Mouse (Mus musculus) CD8-positive naive resting alpha-beta T cell, adult 2 months (primary cell): ENCODE data around the gene D17Wsu92e.

Experiments used
- DNase-seq, 2 experiments: peaks; one replicate each; pipeline ENCODE4 v3.0.0; 2022; ENCODE audit warnings: low read depth in 2 of 2, low spot score in 2 of 2

Gene D17Wsu92e

GRCm38 (mm10) chr17:27821407-27822338 is 1.2 kb upstream of the D17Wsu92e start:
- peak in 1 of 2 experiments; percentile 18 for DNase-seq

DNA sequence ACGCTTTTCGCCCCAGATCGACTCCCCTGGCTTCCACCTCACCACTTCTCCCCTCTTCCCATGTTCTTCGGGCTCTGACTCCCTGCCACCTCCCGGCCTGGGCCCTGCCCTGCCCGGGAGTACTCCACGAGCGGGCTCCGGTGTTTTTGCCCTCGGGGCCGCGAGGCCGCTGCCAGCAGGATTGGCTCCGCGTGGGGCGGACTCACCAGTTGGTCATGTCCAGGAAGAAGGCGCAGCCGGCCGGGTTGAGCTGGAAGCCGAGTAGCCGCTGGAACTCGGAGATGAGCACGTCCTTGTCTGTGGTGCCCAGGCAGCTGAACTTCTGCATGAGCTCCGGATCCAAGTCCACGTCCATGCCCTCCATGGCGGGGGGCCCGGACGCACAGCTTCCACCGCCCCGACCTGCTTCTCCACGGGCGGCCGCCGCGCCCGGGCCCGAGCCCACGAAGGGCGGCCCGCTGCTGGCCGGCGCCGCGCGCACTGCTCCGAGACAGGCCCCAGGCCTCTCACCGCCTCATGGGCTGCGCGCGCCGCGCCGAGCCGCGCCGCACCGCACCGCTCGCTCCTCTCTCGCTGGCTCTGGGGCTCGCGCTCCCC is 379 bp downstream of the D17Wsu92e start:
- peak; percentile 51 to 58 for DNase-seq

GRCm38 (mm10) chr17:27819521-27819970 is 902 bp downstream of the D17Wsu92e start:
- peak in 1 of 2 experiments; percentile 14 for DNase-seq

- DNase-seq: no peak
Measured at GRCm38 (mm10) chr17:27819011-27819410, 1.4 kb downstream of the D17Wsu92e start.

DNA sequence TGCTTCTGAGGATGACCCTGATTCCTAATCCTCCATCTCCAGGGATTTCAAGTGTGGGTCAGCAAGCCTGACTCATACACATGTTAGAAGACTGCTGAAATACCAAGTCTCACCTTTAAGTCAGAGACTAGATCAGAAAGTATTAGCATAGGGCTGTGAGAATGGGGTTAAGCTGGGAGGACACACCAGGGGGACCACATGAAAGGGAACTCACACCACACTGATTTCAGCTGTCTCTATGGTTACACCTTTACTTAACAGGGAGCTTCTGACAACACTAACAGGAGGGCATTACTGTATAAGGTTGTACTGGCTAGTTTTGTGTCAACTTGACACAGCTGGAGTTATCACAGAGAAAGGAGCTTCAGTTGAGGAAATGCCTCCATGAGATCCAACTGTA is 5.8 kb downstream of the D17Wsu92e start:
- peak; percentile 31 to 56 for DNase-seq

DNA sequence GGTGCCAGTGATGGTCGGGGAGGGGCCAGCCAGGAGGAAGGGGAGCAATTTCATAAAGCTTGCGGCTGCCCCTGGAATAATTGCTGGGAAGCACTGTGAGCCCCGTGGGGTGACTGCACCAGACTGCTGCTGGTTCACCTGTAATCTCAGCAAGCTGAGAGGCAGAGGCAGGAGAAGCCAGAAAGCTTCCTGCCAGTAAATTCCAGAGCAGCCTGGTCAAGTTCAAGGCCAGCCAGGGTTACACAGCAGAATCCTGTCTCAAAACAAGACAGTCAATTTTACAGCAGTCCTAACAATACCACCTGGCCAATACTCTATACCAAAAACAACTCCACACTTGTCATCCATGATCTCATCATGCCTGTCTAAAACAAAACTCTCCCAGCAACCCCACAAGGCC is 8.5 kb downstream of the D17Wsu92e start:
- no peak for DNase-seq

- DNase-seq: no peak
Measured at GRCm38 (mm10) chr17:27810569-27811331, 9.7 kb downstream of the D17Wsu92e start.

- DNase-seq: no peak
Measured at GRCm38 (mm10) chr17:27807542-27808078, 12.8 kb downstream of the D17Wsu92e start.

DNA sequence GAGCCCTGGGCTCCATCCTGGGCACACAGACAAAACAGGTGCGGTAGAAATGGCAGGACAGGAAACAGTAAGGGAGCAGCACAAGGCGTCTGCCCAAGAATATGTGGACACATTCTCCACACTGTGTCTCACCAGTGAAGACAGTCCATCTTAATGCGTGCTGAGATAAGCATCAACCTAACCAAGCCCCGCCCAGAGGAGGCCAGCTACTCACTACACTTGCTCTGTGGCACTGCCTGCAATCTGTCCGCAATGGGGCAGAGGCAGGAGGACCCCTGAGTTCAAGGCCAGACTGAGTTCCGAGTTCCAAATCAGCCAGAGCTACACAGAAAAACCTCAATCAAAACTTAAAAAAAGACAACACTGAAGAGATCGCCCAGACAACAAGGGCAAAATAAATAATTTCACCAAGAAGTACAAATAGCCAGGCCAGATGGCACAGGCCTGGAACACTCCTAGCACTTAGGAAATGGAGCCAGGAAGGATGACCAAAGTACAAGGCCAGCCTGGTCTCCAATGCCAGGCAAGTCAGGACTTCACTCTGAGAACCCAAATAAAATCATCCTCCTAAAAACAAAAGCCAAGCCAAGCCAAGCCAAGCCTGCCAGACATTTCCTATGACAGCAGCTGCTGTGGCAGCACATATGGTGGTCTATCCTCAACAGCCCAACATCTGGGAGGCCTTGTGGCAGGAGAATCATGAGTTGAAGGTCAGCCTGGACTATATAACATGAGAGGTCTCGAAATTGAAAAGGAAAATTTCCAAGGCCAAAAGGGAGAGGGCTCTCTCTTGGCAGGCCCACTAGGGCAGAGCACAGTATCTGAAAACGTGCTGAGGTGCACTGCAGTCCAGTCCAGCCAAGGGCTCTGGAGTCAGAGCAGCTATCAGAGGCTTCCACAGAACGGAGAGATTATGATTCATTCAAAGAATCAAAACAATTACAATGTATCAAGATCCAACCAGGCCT is 15.4 kb downstream of the D17Wsu92e start:
- DNase-seq: no peak

DNA sequence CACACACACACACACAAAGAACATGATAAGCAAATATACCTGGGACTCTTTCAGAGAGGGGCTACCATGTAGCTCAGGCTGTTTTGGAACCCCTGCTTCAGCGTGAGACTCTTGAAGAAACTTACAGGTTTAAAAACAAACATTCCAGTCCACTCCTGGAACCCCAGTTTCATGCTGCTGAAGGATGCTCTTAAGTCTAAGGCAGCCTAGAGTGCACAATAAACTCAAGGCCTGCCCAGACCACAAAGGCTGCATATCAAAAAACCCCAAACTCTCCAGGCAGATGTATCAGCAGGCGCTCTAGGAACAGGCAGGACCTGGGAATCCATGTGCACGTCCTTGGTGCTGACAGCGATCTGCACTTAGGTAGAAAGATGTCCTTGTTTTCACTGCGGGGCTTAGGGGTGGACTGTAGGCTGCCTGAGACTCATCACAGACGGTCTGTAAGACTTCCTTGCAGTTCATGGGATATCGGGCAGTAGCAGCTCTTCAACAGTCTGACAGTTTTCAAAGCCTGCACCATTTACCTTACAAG is 16.2 kb downstream of the D17Wsu92e start:
- no peak for DNase-seq

GRCm38 (mm10) chr17:27803752-27804151 is 16.7 kb downstream of the D17Wsu92e start:
- DNase-seq: no peak

- no peak for DNase-seq
Measured at GRCm38 (mm10) chr17:27800710-27801648, 19.5 kb downstream of the D17Wsu92e start.

- no peak for DNase-seq
Measured at GRCm38 (mm10) chr17:27799771-27800584, 20.5 kb downstream of the D17Wsu92e start.

- no peak for DNase-seq
Measured at GRCm38 (mm10) chr17:27797341-27797872, 23.0 kb downstream of the D17Wsu92e start.

- DNase-seq: no peak
Measured at GRCm38 (mm10) chr17:27796780-27797179, 23.7 kb downstream of the D17Wsu92e start.

DNA sequence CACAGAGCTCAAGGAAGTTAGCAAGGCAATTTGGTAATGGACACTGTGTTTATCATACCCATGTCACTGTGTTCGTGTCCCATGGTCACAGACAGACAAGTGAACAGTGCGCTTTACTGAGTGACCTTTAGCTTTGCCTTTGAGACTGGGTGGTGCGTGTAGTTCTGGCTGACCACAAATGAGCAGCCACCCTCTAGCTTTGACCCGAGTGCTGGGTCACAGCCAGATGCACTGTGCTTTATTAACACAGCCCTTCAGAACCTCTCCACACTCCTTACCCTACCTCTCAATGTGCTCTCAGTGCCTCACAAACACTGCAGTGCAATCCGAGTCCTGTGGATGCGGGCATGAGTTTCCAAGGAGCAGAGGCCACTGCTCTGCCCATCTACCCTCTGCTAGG is 27.3 kb downstream of the D17Wsu92e start:
- DNase-seq: no peak

DNA sequence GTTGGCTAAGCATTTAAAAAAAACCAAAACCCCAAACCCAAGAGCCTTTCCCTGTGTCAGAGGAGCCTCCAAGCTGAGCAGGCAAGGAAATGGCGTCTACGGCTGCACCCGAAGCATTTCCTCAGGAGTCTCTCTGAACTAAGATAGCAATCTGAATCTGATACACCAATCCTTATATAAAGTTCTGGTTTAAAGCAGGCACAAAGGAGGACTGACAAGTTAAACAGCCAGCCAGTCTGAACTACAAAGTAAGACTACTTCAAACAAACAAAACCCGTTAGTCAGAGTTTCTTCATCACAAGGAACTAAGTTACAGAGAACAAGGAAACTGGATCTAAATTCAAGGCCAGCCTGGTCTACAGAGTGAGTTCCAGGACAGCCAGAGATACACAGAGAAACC is 27.9 kb downstream of the D17Wsu92e start:
- DNase-seq: no peak

DNA sequence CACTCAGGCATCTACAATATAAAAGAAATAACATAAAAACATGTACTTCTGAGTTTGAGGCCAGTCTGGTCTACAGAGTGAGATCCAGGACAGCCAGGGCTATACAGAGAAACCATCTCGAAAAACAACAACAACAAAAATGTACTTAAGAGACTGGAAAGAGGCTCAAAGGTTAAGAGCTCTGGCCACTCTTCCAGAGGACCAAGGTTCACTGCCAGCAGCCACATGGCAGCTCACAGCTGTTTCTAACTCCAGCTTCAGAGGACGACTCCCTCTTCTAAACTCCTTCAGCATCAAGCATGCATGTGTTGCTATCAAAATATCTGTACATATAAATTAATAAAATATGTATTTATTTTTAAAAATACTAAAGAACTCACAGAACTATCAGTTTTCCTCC is 28.9 kb downstream of the D17Wsu92e start:
- no peak for DNase-seq
